Mouse (Mus musculus) bone marrow, adult 2 months (tissue): ENCODE measurements around the gene Rsad1.

Source experiments
- CTCF ChIP-seq: fragments of 200-500 bp; IDR thresholded peaks from 2 replicates; pipeline ENCODE4 v1.5.1; 2011; ENCODE audit warnings: low read length, control low read depth; ENCODE audit not compliant: control insufficient read depth, insufficient read depth
- POLR2A ChIP-seq: fragments of 200-500 bp; IDR thresholded peaks from 2 replicates; pipeline ENCODE4 v1.6.1; 2011; ENCODE audit warnings: low read depth, mild to moderate bottlenecking, control low read depth, low read length, borderline replicate concordance; ENCODE audit not compliant: control insufficient read depth

GRCm38 (mm10) chr11:94546381-94546780 lies 2.7 kb downstream of the Rsad1 start:
- no peak for TF ChIP-seq CTCF
- TF ChIP-seq POLR2A, result no peak
